Mouse (Mus musculus): Measurements from ENCODE around the gene Barx1. TPM values are rescaled to one million over a fixed set of nuclear protein-coding genes. Genes with fewer than 3 reads are reported as not detected.

Barx1 gene
- polyA plus RNA-seq, 2 experiments: 0.11 to 0.49 TPM

GRCm38 (mm10) chr13:48643991-48644390 lies 18.8 kb upstream of the Barx1 start:
- no peak for ATAC-seq (ENCODE audit: insufficient read depth)
- TF ChIP-seq EP300 (IDR thresholded peaks at IDR 0.05; ENCODE audit: low read depth) (no peak), CTCF (IDR thresholded peaks at IDR 0.05; ENCODE audit: low read depth) (no peak)
- H3K9ac ChIP-seq (replicated peaks): no peak overlapping the region
- no peaks in the 10 kb centered on the region; the same call in 1 of the 2 replicates for H3K9me3 ChIP-seq (ENCODE audit: control insufficient read depth, low read length)
- H3K27me3 ChIP-seq (ENCODE audit: control insufficient read depth, insufficient read depth, low read length): no peaks in the 10 kb centered on the region
- H3K4me3 ChIP-seq (ENCODE audit: insufficient read depth in 1 of 2, low read depth in 2 of 2, low read length in 2 of 2): no peak overlapping the region
- no peak overlapping the region for H3K4me2 ChIP-seq (ENCODE audit: low read depth)
- no peaks in the 10 kb centered on the region for H3K36me3 ChIP-seq (replicated peaks; ENCODE audit: control insufficient read depth, insufficient read depth, low read depth)
- H3K27ac ChIP-seq: no peak overlapping the region
- no peak for DNase-seq (ENCODE audit: low read depth in 3 of 3, low spot score in 3 of 3)
- WGBS (ENCODE audit: insufficient replicate concordance): 62% methylated on average over 3 of the region's 3 CpGs
- no peaks in the 10 kb centered on the region for H3K4me1 ChIP-seq (replicated peaks; ENCODE audit: control insufficient read depth in 2 of 2, insufficient read depth in 2 of 2, low read length in 1 of 2)

- TF ChIP-seq EP300 (IDR thresholded peaks at IDR 0.05; ENCODE audit: low read depth): no peak
- no peak for TF ChIP-seq CTCF (IDR thresholded peaks at IDR 0.05; ENCODE audit: low read depth)
- DNase-seq (ENCODE audit: low read depth in 3 of 3, low spot score in 3 of 3) (no peak), ATAC-seq (ENCODE audit: insufficient read depth) (no peak)
- Histone ChIP-seq H3K27ac (no peak overlapping the region), H3K4me2 (ENCODE audit: low read depth) (no peak overlapping the region), H3K36me3 (replicated peaks; ENCODE audit: control insufficient read depth, insufficient read depth, low read depth) (no peaks in the 10 kb centered on the region), H3K27me3 (ENCODE audit: control insufficient read depth, insufficient read depth, low read length) (no peaks in the 10 kb centered on the region), H3K9ac (replicated peaks) (no peak overlapping the region), H3K4me3 (ENCODE audit: insufficient read depth in 1 of 2, low read depth in 2 of 2, low read length in 2 of 2) (no peak overlapping the region), H3K9me3 (ENCODE audit: control insufficient read depth, low read length) (no peaks in the 10 kb centered on the region; the same call in 1 of the 2 replicates), H3K4me1 (replicated peaks; ENCODE audit: control insufficient read depth in 2 of 2, insufficient read depth in 2 of 2, low read length in 1 of 2) (0 out of 4 replicates have a peak, but pooled peaks cover 0 to 3% of the 10 kb centered on the region in 2 experiments)
- WGBS (ENCODE audit: insufficient replicate concordance): 75% methylated on average over 4 of the region's 4 CpGs
These were observed 16.1 kb upstream of the Barx1 start for GRCm38 (mm10) chr13:48646696-48647095.

- no peak overlapping the region for H3K4me2 ChIP-seq (ENCODE audit: low read depth)
- no peak overlapping the region for H3K9ac ChIP-seq (replicated peaks)
- H3K4me3 ChIP-seq (ENCODE audit: insufficient read depth in 1 of 2, low read depth in 2 of 2, low read length in 2 of 2): no peak overlapping the region
- no peaks in the 10 kb centered on the region for H3K36me3 ChIP-seq (replicated peaks; ENCODE audit: control insufficient read depth, insufficient read depth, low read depth)
- H3K27me3 ChIP-seq (ENCODE audit: control insufficient read depth, insufficient read depth, low read length): peaks cover 5% of the 10 kb centered on the region
- peak; percentile 61; the same call in 1 of the 2 replicates for ATAC-seq (ENCODE audit: insufficient read depth)
- TF ChIP-seq EP300 (IDR thresholded peaks at IDR 0.05; ENCODE audit: low read depth) (no peak), CTCF (IDR thresholded peaks at IDR 0.05; ENCODE audit: low read depth) (peak; percentile 61)
- 0 out of 4 replicates have a peak, but pooled peaks cover 0 to 5% of the 10 kb centered on the region in 2 experiments for H3K4me1 ChIP-seq (replicated peaks; ENCODE audit: control insufficient read depth in 2 of 2, insufficient read depth in 2 of 2, low read length in 1 of 2)
- no peak overlapping the region for H3K27ac ChIP-seq
- 0% methylated on average over 1 of the region's 1 CpGs for WGBS (ENCODE audit: insufficient replicate concordance)
- peak in 1 of 3 experiments; percentile 38 for DNase-seq (ENCODE audit: low read depth in 3 of 3, low spot score in 3 of 3)
- H3K9me3 ChIP-seq (ENCODE audit: control insufficient read depth, low read length): no peaks in the 10 kb centered on the region; the same call in 1 of the 2 replicates
These were observed 12.2 kb upstream of the Barx1 start for GRCm38 (mm10) chr13:48650615-48651014.

GRCm38 (mm10) chr13:48651132-48652065 lies 11.4 kb upstream of the Barx1 start:
- Histone ChIP-seq H3K36me3 (replicated peaks; ENCODE audit: control insufficient read depth, insufficient read depth, low read depth) (no peaks in the 10 kb centered on the region), H3K27ac (no peak overlapping the region), H3K9ac (replicated peaks) (no peak overlapping the region), H3K9me3 (ENCODE audit: control insufficient read depth, low read length) (no peaks in the 10 kb centered on the region; the same call in 1 of the 2 replicates), H3K4me3 (ENCODE audit: insufficient read depth in 1 of 2, low read depth in 2 of 2, low read length in 2 of 2) (no peak overlapping the region), H3K27me3 (ENCODE audit: control insufficient read depth, insufficient read depth, low read length) (peaks cover 12% of the 10 kb centered on the region), H3K4me1 (replicated peaks; ENCODE audit: control insufficient read depth in 2 of 2, insufficient read depth in 2 of 2, low read length in 1 of 2) (0 out of 4 replicates have a peak, but pooled peaks cover 0 to 5% of the 10 kb centered on the region in 2 experiments), H3K4me2 (ENCODE audit: low read depth) (no peak overlapping the region)
- DNase-seq (ENCODE audit: low read depth in 3 of 3, low spot score in 3 of 3) (peak; percentile 45 to 58 (median 56)), ATAC-seq (ENCODE audit: insufficient read depth) (peak; percentile 90)
- peak; percentile 59 for TF ChIP-seq EP300 (IDR thresholded peaks at IDR 0.05; ENCODE audit: low read depth)
- no peak for TF ChIP-seq CTCF (IDR thresholded peaks at IDR 0.05; ENCODE audit: low read depth)
- 19% methylated on average over 6 of the region's 6 CpGs for WGBS (ENCODE audit: insufficient replicate concordance)

Measured in liver, embryonic 14.5 days (tissue).